Mouse (Mus musculus) kidney, embryonic 14.5 days (tissue): ENCODE measurements around the gene Slco1a1. TPM values are rescaled to one million over a fixed set of nuclear protein-coding genes. Genes with fewer than 3 reads are reported as not detected.
A peak's percentile ranks its signal among the peaks of the same experiment; 100 is the strongest.

Experiments used
- ATAC-seq: fragments of 200-750 bp; cut with Nextera tagmentation; 2 replicates; pipeline ENCODE4 v1.8.0; 2017; ENCODE audit warnings: moderate number of reproducible peaks, mild to moderate bottlenecking, moderate TSS enrichment, moderate library complexity; ENCODE audit not compliant: low FRiP score, low TSS enrichment
- H3K27ac ChIP-seq: fragments of 300-500 bp; sonication (generic); 2 replicates; pipeline ENCODE4 v1.5.1; 2014; ENCODE audit warnings: low read depth, mild to moderate bottlenecking, low read length, moderate library complexity, mixed read lengths
- H3K27me3 ChIP-seq: fragments of 300-500 bp; sonication (generic); 2 replicates; pipeline ENCODE4 v1.6.1; 2014; ENCODE audit warnings: mild to moderate bottlenecking, low read length; ENCODE audit not compliant: control insufficient read depth, insufficient read depth
- H3K36me3 ChIP-seq: fragments of 300-500 bp; sonication (generic); 2 replicates; pipeline ENCODE4 v1.6.1; 2014; ENCODE audit warnings: low read length, mixed read lengths; ENCODE audit not compliant: control insufficient read depth, insufficient read depth
- H3K4me1 ChIP-seq: fragments of 300-500 bp; sonication (generic); 2 replicates; pipeline ENCODE4 v1.6.1; 2014; ENCODE audit warnings: low read length, mixed read lengths; ENCODE audit not compliant: control insufficient read depth, insufficient read depth
- H3K4me2 ChIP-seq: fragments of 300-500 bp; sonication (generic); replicated peaks from 2 replicates; pipeline ENCODE4 v1.6.1; 2014; ENCODE audit warnings: low read depth, mild to moderate bottlenecking, low read length
- H3K4me3 ChIP-seq: fragments of 300-500 bp; sonication (generic); 2 replicates; pipeline ENCODE4 v1.5.1; 2014; ENCODE audit warnings: mild to moderate bottlenecking, low read length
- H3K9ac ChIP-seq: fragments of 300-500 bp; sonication (generic); 2 replicates; pipeline ENCODE4 v1.6.1; 2014; ENCODE audit warnings: low read depth, mild to moderate bottlenecking, low read length, moderate library complexity
- H3K9me3 ChIP-seq: fragments of 300-500 bp; sonication (generic); 2 replicates; pipeline ENCODE4 v1.6.1; 2016; ENCODE audit warnings: low read length; ENCODE audit not compliant: control insufficient read depth
- WGBS: fragments of 180-500 bp; shearing (Covaris S2); extraction: QIAGEN DNeasy Blood & Tissue Kit; methylation state at CpG from one replicate; pipeline ENCODE4 v1.1.7; 2014; 5-methylcytosine and 5-hydroxymethylcytosine counted together
- polyA plus RNA-seq: library from polyadenylated mRNA; unstranded; fragments of >200 nt; fragmentation: Nextera tagmentation; extraction: Ambion mirVana; gene quantifications from 2 replicates; pipeline ENCODE4 v1.2.1, GENCODE M21; 2014

Gene Slco1a1
- polyA plus RNA-seq, result not detected in 2 replicates

- Histone ChIP-seq H3K4me2 (no peak within 1 kb of the TSS), H3K4me3 (no peak within 1 kb of the TSS), H3K9me3 (no peaks in the 10 kb centered on the region), H3K4me1 (no peaks in the 10 kb centered on the region), H3K27ac (no peak within 1 kb of the TSS), H3K9ac (no peak within 1 kb of the TSS), H3K36me3 (no peaks in the 10 kb centered on the region), H3K27me3 (no peaks in the 10 kb centered on the region)
- no peak for ATAC-seq
These were observed at the start of gene Slco1a1 for GRCm38 (mm10) chr6:141946862-141947261. Slco1a1 (minus strand) TSS chr6:141946962.

- WGBS, result 98% methylated on average over 6 of the region's 6 CpGs
- no peaks in the 10 kb centered on the region for H3K27me3 ChIP-seq
- no peaks in the 10 kb centered on the region for H3K4me1 ChIP-seq
- no peak for ATAC-seq
- no peak overlapping the region for H3K27ac ChIP-seq
- H3K4me3 ChIP-seq, result no peak overlapping the region
- H3K4me2 ChIP-seq, result no peak overlapping the region
- no peaks in the 10 kb centered on the region for H3K9me3 ChIP-seq
- H3K36me3 ChIP-seq, result no peaks in the 10 kb centered on the region
- H3K9ac ChIP-seq, result no peak overlapping the region
These were observed 40.0 kb upstream of the Slco1a1 start for GRCm38 (mm10) chr6:141986772-141987171.

GRCm38 (mm10) chr6:141984644-141985043 is 37.9 kb upstream of the Slco1a1 start:
- 69% methylated on average over 3 of the region's 3 CpGs for WGBS

GRCm38 (mm10) chr6:141962420-141962819 is 15.7 kb upstream of the Slco1a1 start:
- Histone ChIP-seq H3K9me3 (no peaks in the 10 kb centered on the region), H3K9ac (no peak overlapping the region), H3K27me3 (no peaks in the 10 kb centered on the region), H3K4me2 (no peak overlapping the region), H3K4me1 (no peaks in the 10 kb centered on the region), H3K4me3 (no peak overlapping the region), H3K27ac (no peak overlapping the region), H3K36me3 (no peaks in the 10 kb centered on the region)
- WGBS, result 67% methylated on average over 1 of the region's 1 CpGs
- no peak for ATAC-seq

More at GRCm38 (mm10) chr6:141984644-141985043, 37.9 kb upstream of the Slco1a1 start:
- Histone ChIP-seq H3K4me2 (no peak overlapping the region), H3K9me3 (no peaks in the 10 kb centered on the region), H3K36me3 (no peaks in the 10 kb centered on the region), H3K9ac (no peak overlapping the region), H3K27ac (no peak overlapping the region), H3K27me3 (no peaks in the 10 kb centered on the region), H3K4me1 (no peaks in the 10 kb centered on the region), H3K4me3 (no peak overlapping the region)
- no peak for ATAC-seq

GRCm38 (mm10) chr6:141961861-141962260 is 15.1 kb upstream of the Slco1a1 start:
- no peak for ATAC-seq
- Histone ChIP-seq H3K27ac (no peak overlapping the region), H3K4me1 (no peaks in the 10 kb centered on the region), H3K4me2 (no peak overlapping the region), H3K9ac (no peak overlapping the region), H3K27me3 (no peaks in the 10 kb centered on the region), H3K9me3 (no peaks in the 10 kb centered on the region), H3K36me3 (no peaks in the 10 kb centered on the region), H3K4me3 (no peak overlapping the region)
- 83% methylated on average over 3 of the region's 3 CpGs for WGBS

GRCm38 (mm10) chr6:141960482-141960881 is 13.7 kb upstream of the Slco1a1 start:
- H3K9me3 ChIP-seq, result no peaks in the 10 kb centered on the region
- WGBS, result 76% methylated on average over 5 of the region's 5 CpGs
- ATAC-seq, result no peak
- no peak overlapping the region for H3K4me3 ChIP-seq
- H3K27ac ChIP-seq, result no peak overlapping the region
- H3K4me1 ChIP-seq, result no peaks in the 10 kb centered on the region
- no peak overlapping the region for H3K9ac ChIP-seq
- H3K4me2 ChIP-seq, result no peak overlapping the region
- H3K27me3 ChIP-seq, result no peaks in the 10 kb centered on the region
- no peaks in the 10 kb centered on the region for H3K36me3 ChIP-seq

- H3K9ac ChIP-seq, result no peak overlapping the region
- H3K4me3 ChIP-seq, result no peak overlapping the region
- H3K36me3 ChIP-seq, result no peaks in the 10 kb centered on the region
- no peak overlapping the region for H3K27ac ChIP-seq
- H3K4me2 ChIP-seq, result no peak overlapping the region
- no peaks in the 10 kb centered on the region for H3K27me3 ChIP-seq
- WGBS, result 85% methylated on average over 1 of the region's 1 CpGs
- H3K9me3 ChIP-seq, result no peaks in the 10 kb centered on the region
- no peak for ATAC-seq
- H3K4me1 ChIP-seq, result no peaks in the 10 kb centered on the region
These were observed 6.3 kb downstream of the Slco1a1 start for GRCm38 (mm10) chr6:141940451-141940850.

- Histone ChIP-seq H3K4me1 (no peaks in the 10 kb centered on the region), H3K4me3 (no peak overlapping the region), H3K9me3 (no peaks in the 10 kb centered on the region; the same call in 1 of the 2 replicates), H3K9ac (no peak overlapping the region), H3K27me3 (no peaks in the 10 kb centered on the region), H3K4me2 (no peak overlapping the region), H3K36me3 (no peaks in the 10 kb centered on the region), H3K27ac (no peak overlapping the region)
- 63% methylated on average over 2 of the region's 2 CpGs for WGBS
- no peak for ATAC-seq
These were observed 48.6 kb downstream of the Slco1a1 start for GRCm38 (mm10) chr6:141898197-141898596.

- H3K4me1 ChIP-seq, result no peaks in the 10 kb centered on the region
- H3K4me3 ChIP-seq, result no peak overlapping the region
- no peaks in the 10 kb centered on the region for H3K9me3 ChIP-seq
- 17% methylated on average over 2 of the region's 2 CpGs for WGBS
- no peak overlapping the region for H3K4me2 ChIP-seq
- no peak overlapping the region for H3K9ac ChIP-seq
- ATAC-seq, result peak; percentile 52; the same call in 1 of the 2 replicates
- H3K36me3 ChIP-seq, result no peaks in the 10 kb centered on the region
- no peak overlapping the region for H3K27ac ChIP-seq
- H3K27me3 ChIP-seq, result no peaks in the 10 kb centered on the region
These were observed 57.0 kb downstream of the Slco1a1 start for GRCm38 (mm10) chr6:141889723-141890122.
